Mouse (Mus musculus) testis, adult 2 months (tissue): Measurements from ENCODE around the gene Hormad1.

Experiments used
- CTCF ChIP-seq: fragments of 200-500 bp; IDR thresholded peaks from 2 replicates; pipeline ENCODE4 v1.5.1; 2012; ENCODE audit warnings: low read depth, mild to moderate bottlenecking, inconsistent platforms, low read length, moderate library complexity; ENCODE audit not compliant: control insufficient read depth, insufficient read depth, insufficient replicate concordance
- POLR2A ChIP-seq: fragments of 200-500 bp; IDR thresholded peaks from 2 replicates; pipeline ENCODE4 v1.6.1; 2012; ENCODE audit warnings: low read depth, mild to moderate bottlenecking, inconsistent platforms, low read length, moderate library complexity; ENCODE audit not compliant: control insufficient read depth

DNA sequence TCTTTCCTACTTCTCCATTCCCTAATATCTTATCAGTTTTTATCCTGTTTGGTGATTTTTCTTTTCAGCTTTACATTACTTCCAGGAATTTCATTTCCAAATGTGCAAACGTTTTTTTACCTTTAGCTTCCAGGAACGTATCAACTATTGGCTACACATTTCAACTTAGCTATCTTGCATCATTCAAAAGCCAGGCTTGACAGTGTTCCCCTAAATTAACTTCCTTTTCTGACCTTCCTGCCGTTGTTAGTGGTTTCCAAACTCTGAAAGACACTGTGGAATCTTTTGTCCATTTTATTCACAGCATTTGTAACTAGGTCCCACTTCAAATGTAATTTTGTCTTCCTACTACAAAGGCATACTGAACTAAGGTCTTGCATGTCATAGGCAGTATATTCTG lies 49.7 kb downstream of the Hormad1 start:
- TF ChIP-seq CTCF (no peak), POLR2A (no peak)
